Mouse (Mus musculus) left cerebral cortex, postnatal 10 days (tissue): ENCODE results near the gene Pecr. TPM values are rescaled to one million over a fixed set of nuclear protein-coding genes. Genes with fewer than 3 reads are reported as not detected.
A peak's percentile ranks its signal among the peaks of the same experiment; 100 is the strongest.

Experiments
- DNase-seq, 2 experiments: peaks; one replicate each; pipeline ENCODE4 v3.0.0; 2021 to 2022; ENCODE audit warnings: low spot score in 2 of 2, mixed read lengths in 1 of 2; ENCODE audit errors: extremely low spot score in 1 of 2
- intact Hi-C: fragments of 180-260 bp; cut with DNase I; formaldehyde crosslinking; loops from one replicate; pipeline ENCODE4 v1.15.1; 2025
- total RNA-seq, 2 experiments: library from RNA; stranded (reverse); gene quantifications; 2 replicates each; pipeline ENCODE4 v1.2.3; 2021

Pecr gene
- 1 to 10 TPM; 5.0 TPM for total RNA-seq

DNA sequence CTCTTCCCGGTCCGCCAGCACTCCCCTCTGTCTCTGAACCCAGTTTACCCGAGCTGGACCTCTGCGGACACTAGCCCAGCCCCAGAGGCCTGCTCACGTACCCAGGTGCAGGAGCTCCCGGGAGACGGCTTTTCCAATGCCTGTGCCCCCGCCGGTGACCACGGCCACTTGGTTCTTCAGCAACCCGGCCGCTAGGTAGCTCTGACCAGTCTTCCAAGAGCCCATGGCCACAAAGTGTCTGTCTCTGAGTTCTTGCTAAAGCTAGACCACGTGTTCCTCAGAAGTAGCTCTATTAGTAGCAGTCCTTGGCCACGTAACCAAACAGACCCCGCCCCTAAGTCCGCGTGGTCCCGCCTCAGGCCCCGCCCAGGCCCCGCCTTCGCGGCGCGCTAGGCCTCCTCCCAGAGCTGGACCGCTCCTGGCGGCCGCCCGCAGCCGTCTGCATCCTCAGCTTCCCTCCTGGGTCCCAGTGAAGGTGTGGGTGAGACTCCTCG lies at the start of gene Pecr, which contains the start of gene Tmem169:
Pecr (minus strand) TSS at position 323 of the 494 bp plus-strand sequence.
Tmem169 (plus strand) TSS at position 378 of the 494 bp plus-strand sequence.
- intact Hi-C loops = no loop called here
- DNase-seq = peak; percentile 91 to 94

DNA sequence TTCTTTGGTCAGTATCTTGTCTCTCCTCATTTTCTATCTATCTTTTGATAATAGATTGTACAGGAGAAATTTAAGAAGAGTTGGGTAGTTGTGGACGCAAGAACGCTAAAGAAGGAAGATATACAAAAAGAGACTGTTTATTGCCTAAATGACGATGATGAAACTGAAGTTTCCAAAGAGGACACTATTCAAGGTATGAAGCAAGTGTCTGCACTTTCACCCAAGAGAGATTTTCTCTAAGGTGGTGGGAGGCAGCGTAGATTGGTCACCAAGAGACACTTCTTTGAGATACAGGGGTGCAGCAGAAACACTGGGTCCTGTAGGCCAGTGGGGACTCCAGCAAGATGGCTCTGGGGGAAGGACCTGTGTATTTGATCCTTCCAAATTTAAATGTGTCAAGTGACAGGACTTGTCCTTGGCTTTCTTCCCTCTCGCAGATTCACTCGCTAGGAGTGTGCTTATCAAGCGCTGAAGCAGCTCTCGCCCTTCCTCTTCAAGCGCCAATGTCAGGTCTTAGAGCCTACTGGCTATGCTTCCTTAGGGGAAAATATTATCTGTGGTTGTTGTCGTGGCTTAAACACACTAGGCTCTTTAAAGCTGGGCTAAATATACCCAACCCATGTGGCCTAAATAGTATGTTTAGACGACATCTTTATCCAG lies 42.2 kb upstream of the Pecr start:
- intact Hi-C loops = no loop called here

GRCm38 (mm10) chr1:72323248-72323647 lies 39.1 kb upstream of the Pecr start:
- DNase-seq = no peak
- intact Hi-C loops = no loop called here

More for the DNA sequence above, 42.2 kb upstream of the Pecr start:
- no peak for DNase-seq

GRCm38 (mm10) chr1:72320759-72321158 lies 36.6 kb upstream of the Pecr start:
- no peak for DNase-seq
- intact Hi-C loops = no loop called here

- intact Hi-C loops = loop anchor here (5.0 kb wide), 1 partner anchor 535 kb away; no protein-coding TSS in a partner anchor
- no peak for DNase-seq
Measured at GRCm38 (mm10) chr1:72316901-72317300, 32.8 kb upstream of the Pecr start.

GRCm38 (mm10) chr1:72316409-72316808 lies 32.3 kb upstream of the Pecr start:
- no peak for DNase-seq
- intact Hi-C loops = loop anchor here (5.0 kb wide), 1 partner anchor 536 kb away; no protein-coding TSS in a partner anchor

- intact Hi-C loops = loop anchor here (5.0 kb wide), 1 partner anchor 537 kb away; no protein-coding TSS in a partner anchor
- no peak for DNase-seq
Measured at GRCm38 (mm10) chr1:72315447-72315846, 31.3 kb upstream of the Pecr start.

- intact Hi-C loops = loop anchor here (5.0 kb wide), 1 partner anchor 264 kb away; no protein-coding TSS in a partner anchor
- DNase-seq = peak in 1 of 2 experiments; percentile 20
Measured at GRCm38 (mm10) chr1:72313399-72314039, 29.4 kb upstream of the Pecr start.

DNA sequence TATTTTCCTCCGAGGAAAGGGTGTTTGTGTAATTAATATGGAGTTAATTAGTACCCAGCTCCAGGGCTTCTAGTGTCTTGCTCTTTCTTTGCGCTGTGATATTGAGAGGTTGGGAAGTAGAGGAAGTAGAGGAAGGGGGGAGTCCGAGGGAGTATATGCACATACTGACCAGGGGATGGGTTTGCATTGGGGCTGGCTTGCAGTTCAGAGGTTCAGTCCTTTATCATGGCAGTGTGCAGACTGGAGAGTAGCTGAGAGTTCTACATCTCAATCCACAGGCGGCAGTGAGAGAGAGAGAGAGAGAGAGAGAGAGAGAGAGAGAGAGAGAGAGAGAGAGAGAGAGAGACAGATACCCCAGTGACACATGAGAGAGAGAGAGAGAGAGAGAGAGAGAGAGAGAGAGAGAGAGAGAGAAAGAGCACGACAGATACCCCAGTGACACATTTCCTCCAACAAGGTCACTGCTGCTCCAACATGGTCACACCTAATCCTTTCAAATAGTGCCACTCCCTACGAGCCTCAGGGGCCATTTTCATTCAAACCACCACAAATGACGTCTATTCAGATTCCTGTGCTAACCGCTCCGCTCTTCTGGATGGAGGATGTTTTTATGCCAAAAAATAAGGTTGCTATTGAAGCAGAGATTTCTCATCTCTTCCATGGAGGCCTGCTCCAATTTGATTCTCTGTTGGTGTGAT lies 28.7 kb upstream of the Pecr start:
- intact Hi-C loops = loop anchor here (5.0 kb wide), 1 partner anchor 264 kb away; no protein-coding TSS in a partner anchor
- no peak for DNase-seq

DNA sequence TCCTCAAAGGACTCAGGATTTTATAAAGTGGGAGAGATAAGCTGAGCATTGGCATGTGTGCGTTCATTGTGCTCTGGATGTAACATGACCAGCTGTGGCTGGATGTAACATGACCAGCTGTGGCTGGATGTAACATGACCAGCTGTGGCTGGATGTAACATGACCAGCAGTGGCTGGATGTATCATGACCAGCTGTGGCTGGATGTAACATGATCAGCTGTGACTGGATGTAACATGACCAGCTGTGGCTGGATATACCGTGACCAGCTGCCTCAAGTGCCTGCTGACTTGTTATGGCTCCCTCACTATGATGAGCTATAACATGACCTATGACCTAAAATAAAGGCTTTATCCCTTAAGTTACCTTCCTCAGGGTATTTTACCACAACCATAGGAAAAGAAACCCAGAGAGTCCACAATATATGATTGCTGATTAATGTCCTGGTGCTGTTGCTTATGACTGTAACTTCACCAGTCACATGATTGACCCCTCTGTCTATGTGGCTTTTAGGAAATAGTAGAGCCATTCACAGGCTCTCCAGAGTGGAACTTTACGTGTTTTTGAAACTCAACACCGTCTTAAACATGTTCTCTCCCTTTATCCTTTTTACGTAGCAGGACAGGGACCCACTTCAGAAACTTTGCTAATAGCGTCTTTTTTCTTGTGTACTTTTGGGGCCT lies 25.8 kb upstream of the Pecr start:
- intact Hi-C loops = loop anchor here (5.0 to 10.0 kb wide), 3 partner anchors 227 to 405 kb away; partner anchors contain the start of genes March4 and Rpl37a
- no peak for DNase-seq

GRCm38 (mm10) chr1:72308919-72309318 lies 24.8 kb upstream of the Pecr start:
- no peak for DNase-seq

GRCm38 (mm10) chr1:72307317-72307798 lies 23.2 kb upstream of the Pecr start, which contains the start of gene Xrcc5:
Xrcc5 (plus strand) TSS chr1:72307421.
- intact Hi-C loops = loop anchor here (5.0 to 10.0 kb wide), 2 partner anchors 230 to 407 kb away; partner anchors contain the start of genes March4 and Rpl37a
- DNase-seq = peak; percentile 93 to 94

More at GRCm38 (mm10) chr1:72308919-72309318, 24.8 kb upstream of the Pecr start:
- intact Hi-C loops = loop anchor here (5.0 to 10.0 kb wide), 2 partner anchors 228 to 406 kb away; partner anchors contain the start of genes March4 and Rpl37a

DNA sequence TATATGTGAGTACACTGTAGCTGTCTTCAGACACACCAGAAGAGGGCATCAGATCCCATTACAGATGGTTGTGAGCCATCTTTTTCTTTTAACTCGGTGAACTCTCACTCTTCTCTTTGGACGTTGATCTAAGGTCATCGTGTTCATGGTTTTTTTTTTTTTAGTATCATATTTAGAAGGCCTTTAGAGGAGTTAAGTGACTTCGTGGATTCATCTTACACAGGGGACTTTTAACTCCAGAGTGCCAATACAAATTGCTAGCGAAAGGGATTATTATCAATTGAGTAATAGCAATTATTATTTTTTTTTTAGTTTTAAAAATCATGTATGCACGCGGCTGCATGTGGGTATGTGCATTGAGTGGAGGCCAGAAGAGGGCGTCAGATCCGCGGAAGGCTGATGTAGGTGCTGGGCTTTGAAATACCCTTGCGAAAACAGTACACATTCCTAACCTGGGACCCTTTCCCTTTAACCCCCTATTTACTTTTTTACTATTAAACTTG lies 22.6 kb upstream of the Pecr start:
- DNase-seq = peak; percentile 38 to 53
- intact Hi-C loops = loop anchor here (5.0 to 10.0 kb wide), 2 partner anchors 231 to 408 kb away; partner anchors contain the start of genes March4 and Rpl37a

DNA sequence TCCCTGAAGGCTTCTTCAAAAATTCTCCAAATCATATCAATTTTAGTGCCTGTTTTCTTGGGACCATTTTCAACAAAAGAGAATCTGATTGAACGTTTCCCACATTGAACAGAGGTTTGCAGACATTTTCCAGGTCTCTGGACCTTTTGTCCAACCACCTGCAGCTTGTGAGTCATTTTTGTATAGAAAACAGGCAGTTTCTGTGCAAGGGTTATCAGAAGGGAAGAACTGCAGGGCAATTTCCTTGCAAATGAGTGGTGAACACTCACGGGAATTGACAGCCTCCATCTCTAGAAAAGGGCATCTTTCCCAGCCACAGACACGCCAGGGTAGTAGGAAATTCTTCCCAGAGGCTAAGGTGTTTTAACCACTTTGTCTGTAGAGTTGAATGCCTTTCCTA lies 22.1 kb upstream of the Pecr start:
- intact Hi-C loops = loop anchor here (5.0 to 10.0 kb wide), 2 partner anchors 231 to 409 kb away; partner anchors contain the start of genes March4 and Rpl37a
- no peak for DNase-seq

GRCm38 (mm10) chr1:72301845-72302244 lies 17.7 kb upstream of the Pecr start:
- no peak for DNase-seq
- intact Hi-C loops = loop anchor here (10.0 kb wide), 1 partner anchor 413 kb away; the partner anchor contains the start of gene Rpl37a

DNA sequence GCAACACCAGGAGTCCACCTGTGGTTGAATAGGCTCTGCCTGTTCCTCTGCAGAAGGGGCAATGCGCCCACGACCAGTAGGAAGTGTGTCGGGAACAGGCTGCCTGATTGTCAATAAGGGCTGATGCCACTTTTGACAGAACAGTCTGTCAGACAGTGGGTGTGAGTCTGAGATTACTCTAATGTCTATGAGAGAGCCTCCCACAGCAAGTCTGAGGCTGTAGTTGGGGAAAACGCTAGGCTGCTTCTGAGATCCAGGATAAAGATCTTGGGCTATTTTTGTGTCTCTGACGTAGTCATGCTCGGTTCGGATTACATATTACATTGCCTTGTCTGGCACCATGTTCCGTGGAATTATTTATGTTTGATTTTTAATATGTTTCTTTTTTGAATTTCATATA lies 11.6 kb upstream of the Pecr start:
- DNase-seq = no peak
- intact Hi-C loops = no loop called here

DNA sequence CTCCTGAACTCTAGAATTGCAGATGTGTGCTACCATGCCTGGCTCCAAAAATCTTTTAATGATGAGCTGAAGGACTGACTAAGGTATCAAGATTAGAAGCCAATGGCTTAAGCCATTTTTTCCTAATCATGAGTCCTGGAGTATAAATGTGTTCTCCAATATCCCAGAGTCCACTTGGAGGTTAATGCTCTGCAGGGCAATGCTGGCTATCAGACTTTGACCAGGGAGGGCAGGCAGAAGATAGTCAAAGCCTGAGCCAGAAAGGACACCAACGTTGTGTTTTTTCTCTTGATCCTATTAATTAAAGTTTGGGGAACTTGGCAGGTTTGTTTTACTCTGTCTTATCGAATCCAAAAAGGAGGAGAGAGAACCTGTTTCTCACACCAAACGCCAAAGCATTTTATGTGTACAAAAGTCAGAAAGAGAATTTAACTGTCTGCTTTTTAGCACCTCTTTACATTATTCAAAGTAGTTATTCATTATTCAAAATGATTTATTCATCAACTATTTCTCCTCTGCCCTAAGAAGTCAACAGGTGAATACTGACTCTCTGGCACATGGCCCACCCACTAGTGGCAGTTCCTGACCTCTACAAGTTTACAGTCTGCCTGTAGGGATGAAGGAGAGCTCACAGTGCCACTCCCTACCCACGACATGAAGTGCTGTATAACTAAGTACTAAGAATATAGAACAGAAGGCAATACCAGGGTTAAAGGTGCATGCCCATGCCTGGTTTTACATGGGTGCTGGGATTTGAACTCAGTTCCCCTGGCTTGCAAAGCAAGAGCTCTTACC lies 10.0 kb upstream of the Pecr start:
- intact Hi-C loops = no loop called here
- DNase-seq = no peak
